Mouse (Mus musculus) megakaryocyte, embryonic 14.5 days (primary cell): ENCODE measurements around the gene Hba-a1.

ENCODE experiments used
- FLI1 ChIP-seq: IDR thresholded peaks from 2 replicates; pipeline ENCODE4 v1.6.1; 2012; ENCODE audit warnings: low read length, inconsistent platforms, mixed read lengths
- GATA1 ChIP-seq: IDR thresholded peaks from 3 replicates; pipeline ENCODE4 v1.6.1; 2012; ENCODE audit warnings: mixed read lengths, low read length, inconsistent platforms, borderline replicate concordance

- no peak for TF ChIP-seq GATA1
- no peak for TF ChIP-seq FLI1
Measured at GRCm38 (mm10) chr11:32248350-32248749, 35.0 kb upstream of the Hba-a1 start.
